Mouse (Mus musculus): ENCODE data around the gene Stx16.
A peak's percentile ranks its signal among the peaks of the same experiment; 100 is the strongest.

The Stx16 gene

DNA sequence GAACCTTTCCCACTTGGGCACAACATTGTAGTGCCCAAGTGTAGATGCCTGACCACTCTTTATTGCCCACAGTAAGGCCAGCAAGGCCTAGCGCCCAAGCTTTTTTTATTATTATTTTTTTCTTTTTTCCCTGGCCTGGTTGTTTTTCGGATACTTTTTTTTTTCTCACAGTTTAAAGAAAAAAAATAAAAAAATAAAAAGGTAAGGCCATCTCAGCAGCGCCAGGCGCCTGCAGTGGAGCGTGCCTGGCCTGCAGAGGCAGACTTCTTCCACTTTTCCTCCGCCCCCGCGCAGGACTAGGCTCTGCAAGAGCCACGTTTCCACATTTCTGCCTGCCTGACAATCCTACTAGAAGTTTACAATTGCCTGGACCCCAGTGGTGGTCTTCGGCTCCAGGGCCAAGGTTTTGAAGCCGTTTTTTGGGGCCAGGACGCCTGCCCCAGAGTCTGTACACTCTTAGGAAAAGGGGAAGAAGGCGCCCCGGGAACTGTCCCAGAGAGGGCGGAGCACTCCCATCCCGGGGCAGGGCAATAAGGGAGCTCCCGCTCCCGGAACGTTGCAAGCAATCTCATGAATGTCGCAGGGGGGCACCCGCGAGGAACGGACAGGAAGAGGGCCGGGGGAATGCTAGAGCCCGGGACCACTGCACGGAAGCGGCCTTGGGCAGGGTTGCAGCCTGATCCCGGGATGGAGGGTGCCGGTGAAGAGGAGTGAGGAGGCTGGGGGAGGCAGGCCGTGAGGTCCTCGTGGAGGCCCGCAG lies at the start of gene Stx16:
TSS of gene Stx16 (plus strand) at position 636 of the 760 bp plus-strand sequence.
- DNase-seq (ENCODE audit: low spot score): peak; percentile 94

DNA sequence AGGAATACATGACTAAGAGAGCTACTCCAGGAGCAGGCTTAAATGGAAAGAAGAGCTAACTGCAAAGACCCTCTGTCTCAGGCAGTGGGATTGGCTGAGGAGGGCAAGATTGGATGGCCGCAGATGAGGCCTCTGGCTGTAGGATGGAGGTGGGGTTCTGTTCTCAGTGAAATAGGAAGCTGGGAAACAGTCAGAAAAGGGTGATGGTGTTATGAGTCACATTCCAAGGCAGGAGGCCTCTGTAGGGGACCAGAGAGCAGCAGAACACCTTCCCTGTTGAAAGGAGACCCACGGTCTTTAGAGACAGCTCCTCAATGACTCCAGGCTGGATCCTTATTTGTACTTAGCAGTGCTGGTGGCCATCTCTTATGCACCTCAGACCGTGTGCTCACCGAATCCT lies 49.7 kb upstream of the Stx16 start:
- no peak for DNase-seq (ENCODE audit: low spot score)

DNA sequence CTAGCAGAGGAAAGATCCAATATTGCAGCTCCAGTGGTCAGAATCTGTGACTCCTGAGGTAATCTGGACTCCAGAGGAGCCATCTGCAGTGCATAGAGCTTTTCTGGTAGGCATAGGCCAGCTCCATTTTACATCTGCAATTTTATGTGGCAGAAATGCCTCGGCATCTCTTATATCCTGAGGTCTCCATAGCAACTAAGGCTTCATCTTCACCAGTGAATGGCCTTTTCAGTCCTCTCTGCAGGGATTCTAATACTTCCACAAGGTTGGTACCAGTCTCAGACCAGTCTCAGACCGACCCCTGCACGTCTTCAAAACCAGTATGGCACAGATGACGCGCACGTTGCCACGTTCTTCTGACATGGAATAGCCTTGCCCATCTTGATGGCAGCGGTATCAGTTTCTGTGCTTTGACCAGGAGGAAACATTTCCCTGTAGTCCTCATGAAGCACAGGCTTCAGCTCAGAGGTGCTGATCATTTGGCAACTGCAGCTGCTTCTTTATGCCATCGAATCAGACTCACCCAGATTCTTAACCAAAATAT lies 42.8 kb upstream of the Stx16 start:
- no peak for DNase-seq (ENCODE audit: low spot score)

DNA sequence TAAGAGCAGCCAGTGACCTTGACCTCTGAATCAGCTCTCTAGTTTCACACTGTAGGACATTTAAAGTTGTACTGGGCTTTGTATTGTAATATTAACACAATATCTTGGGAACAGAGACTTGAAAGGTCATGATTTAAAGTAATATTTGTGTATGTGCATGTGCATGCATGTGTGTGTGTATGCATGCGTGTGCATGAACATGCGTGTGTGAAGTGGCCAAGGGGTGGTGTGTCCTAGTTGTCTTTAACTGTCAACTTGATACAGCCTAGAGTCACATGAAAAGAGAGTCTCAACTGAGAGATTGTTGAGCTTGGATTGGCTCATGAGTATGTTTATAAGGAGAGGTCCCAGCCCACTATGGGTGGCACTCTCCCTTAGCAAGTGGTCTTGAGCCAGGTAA lies 28.5 kb upstream of the Stx16 start:
- DNase-seq (ENCODE audit: low spot score): no peak

GRCm38 (mm10) chr2:174049481-174050338 lies 26.4 kb upstream of the Stx16 start:
- peak; percentile 85 for DNase-seq (ENCODE audit: low spot score)

- DNase-seq (ENCODE audit: low spot score): peak; percentile 71
These were observed 25.8 kb upstream of the Stx16 start for GRCm38 (mm10) chr2:174050339-174050685.

- DNase-seq (ENCODE audit: low spot score): peak; percentile 71
These were observed 25.0 kb upstream of the Stx16 start for GRCm38 (mm10) chr2:174051081-174051481.

DNA sequence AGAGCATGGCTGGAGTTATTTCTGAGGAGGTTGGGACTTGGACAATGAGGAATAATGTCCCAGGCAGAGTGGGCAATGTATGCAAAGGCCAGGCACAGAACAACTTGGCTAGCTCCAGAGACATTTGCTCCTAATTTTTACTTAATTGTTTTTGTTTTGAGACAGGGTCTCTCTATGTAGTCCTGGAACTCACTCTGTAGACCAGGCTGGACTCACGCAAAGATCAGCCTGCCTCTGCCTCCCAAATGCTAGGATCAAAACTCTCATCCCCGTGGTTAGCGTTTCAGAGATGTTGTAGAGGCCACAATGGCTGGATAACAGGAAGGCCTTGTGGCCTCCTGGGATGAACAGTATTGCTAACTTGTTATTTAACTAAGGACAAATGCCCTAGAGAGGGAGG lies 21.6 kb upstream of the Stx16 start:
- DNase-seq (ENCODE audit: low spot score): no peak

DNA sequence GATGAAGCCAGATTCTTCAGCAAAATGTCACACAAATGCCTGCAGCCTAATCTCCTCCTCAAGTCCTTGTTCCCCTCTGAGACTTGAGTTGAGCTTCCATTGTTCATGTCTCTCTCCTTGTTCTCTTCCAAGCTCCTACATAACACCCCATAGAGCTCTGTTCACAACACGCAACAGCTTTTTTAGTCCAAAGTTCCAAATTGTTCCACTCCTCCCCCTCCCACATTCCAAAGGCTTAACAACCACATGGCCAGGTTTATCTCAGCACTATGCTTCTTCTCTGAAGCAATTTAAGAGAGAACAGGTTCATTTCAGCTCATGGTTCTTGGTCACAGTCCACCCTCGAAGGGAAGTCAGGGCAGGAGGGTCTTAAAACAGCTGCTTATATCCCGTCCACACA lies 18.4 kb upstream of the Stx16 start:
- no peak for DNase-seq (ENCODE audit: low spot score)

GRCm38 (mm10) chr2:174058316-174058939 lies 17.7 kb upstream of the Stx16 start:
- DNase-seq (ENCODE audit: low spot score): no peak

DNA sequence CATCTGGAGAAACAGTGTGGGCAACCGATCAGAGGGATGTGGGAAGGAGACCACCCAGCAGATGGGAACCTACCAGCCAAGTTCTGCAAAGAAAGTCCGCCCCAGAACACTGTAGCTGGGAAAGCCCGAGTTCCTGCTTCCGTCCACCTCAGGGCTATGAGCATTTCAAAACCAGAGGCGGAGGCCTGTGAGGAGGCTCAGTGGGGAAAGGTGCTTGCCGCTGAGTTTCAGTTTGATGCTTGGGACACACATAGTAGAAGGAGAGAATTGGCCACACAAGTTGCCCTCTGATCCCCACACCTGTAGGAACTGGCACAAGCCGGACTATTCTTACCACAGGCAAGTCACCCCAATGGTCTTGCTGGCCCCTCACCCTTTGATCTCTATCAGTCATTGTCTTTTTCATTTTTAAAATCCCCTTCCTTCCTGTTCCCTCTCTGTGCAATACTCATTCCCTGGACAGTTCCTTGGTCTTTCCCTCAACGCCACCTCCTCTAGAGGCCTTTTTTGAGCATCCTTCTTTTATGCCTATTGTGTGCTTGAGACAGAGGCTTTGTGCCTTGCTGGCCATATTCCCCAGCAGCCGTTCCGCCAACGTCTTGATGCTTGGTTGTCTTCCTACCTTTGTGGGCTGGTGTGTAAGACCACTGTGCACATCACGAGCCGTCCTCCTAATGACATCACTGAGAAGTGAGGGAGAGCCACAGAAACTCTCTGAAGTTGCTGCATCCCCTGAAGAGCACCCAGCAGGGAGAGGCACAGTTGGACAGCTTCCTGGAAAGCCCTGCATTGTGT lies 16.3 kb upstream of the Stx16 start:
- DNase-seq (ENCODE audit: low spot score): no peak

GRCm38 (mm10) chr2:174061219-174061618 lies 14.9 kb upstream of the Stx16 start:
- DNase-seq (ENCODE audit: low spot score): no peak

- no peak for DNase-seq (ENCODE audit: low spot score)
These were observed 13.0 kb upstream of the Stx16 start for GRCm38 (mm10) chr2:174063074-174063473.

GRCm38 (mm10) chr2:174063527-174064211 lies 12.4 kb upstream of the Stx16 start:
- peak; percentile 38 for DNase-seq (ENCODE audit: low spot score)

GRCm38 (mm10) chr2:174067793-174068419 lies 8.2 kb upstream of the Stx16 start:
- DNase-seq (ENCODE audit: low spot score): no peak

DNA sequence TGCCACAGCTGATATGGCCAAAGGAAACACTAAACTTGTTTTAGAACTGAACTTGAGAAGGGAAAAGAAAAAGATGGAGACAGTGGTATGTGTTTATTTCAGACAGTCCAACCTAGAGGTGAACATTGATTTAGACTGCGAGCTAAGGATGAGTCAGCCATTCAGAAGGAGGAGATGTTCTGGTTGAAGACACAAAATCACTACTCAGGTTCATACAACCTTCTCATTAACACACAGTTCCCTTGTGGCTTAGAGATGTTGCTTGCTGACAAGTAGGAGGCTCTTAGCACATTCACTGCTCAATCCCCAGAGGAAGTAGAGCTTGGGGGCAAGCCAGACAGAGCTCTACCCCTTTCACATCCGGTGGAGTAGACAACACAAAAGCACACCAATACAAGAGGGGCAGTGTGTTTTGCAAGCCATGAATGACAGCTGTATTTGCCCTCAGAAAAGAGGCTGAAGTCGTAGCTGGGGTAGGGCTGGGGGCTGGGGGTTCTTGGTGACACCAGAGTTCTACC lies 6.5 kb upstream of the Stx16 start:
- no peak for DNase-seq (ENCODE audit: low spot score)

GRCm38 (mm10) chr2:174071406-174071805 lies 4.7 kb upstream of the Stx16 start:
- no peak for DNase-seq (ENCODE audit: low spot score)

GRCm38 (mm10) chr2:174073156-174073790 lies 2.8 kb upstream of the Stx16 start:
- DNase-seq (ENCODE audit: low spot score): no peak

DNA sequence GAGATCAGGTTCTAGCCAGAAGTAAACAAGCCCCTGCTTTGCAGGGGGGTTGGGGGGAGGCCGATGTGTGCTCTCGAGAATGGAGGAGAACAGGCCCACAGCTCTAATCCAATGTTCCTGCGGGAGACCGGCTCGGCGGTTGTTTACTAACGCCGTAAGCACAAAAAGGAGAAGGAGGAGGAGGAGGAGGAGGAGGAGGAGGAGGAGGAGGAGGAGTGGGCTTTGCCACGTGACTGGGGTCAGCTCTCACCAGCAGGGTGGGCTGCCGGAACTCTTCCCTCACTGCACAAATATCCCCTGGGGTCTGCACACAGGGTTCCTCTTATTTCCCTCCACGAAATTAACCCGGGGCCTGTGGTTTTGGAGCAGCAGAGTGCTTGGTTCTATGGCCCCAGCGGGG lies 1.5 kb upstream of the Stx16 start:
- peak; percentile 82 for DNase-seq (ENCODE audit: low spot score)

GRCm38 (mm10) chr2:174075072-174075570 lies 987 bp upstream of the Stx16 start:
- no peak for DNase-seq (ENCODE audit: low spot score)

Data from embryo, embryonic 10.5 days (tissue).